Mouse (Mus musculus) small intestine, adult 2 months (tissue): Measurements from ENCODE around the gene Zfp369. TPM values are rescaled to one million over a fixed set of nuclear protein-coding genes. Genes with fewer than 3 reads are reported as not detected.
"Not testable (repeated sequence)": the region's sequence is repeated elsewhere in the genome, so short reads cannot be mapped to it uniquely, and the experiment has no call there.

ENCODE experiments used
- H3K27ac ChIP-seq: fragments of 200-500 bp; 2 replicates; pipeline ENCODE4 v1.5.1; 2012; ENCODE audit warnings: low read depth, low read length, control low read depth, inconsistent platforms; ENCODE audit not compliant: insufficient read depth
- H3K27me3 ChIP-seq: fragments of 200-500 bp; 2 replicates; pipeline ENCODE4 v1.6.1; 2012; ENCODE audit warnings: mild to moderate bottlenecking, moderate library complexity, low read length, inconsistent platforms; ENCODE audit not compliant: control insufficient read depth, insufficient read depth
- H3K36me3 ChIP-seq: fragments of 200-500 bp; 2 replicates; pipeline ENCODE4 v1.6.1; 2012; ENCODE audit warnings: mild to moderate bottlenecking, low read length, control low read depth, inconsistent platforms; ENCODE audit not compliant: control insufficient read depth, insufficient read depth
- H3K4me1 ChIP-seq: fragments of 200-500 bp; 2 replicates; pipeline ENCODE4 v1.6.1; 2012; ENCODE audit warnings: low read length, inconsistent platforms, mixed read lengths; ENCODE audit not compliant: control insufficient read depth, insufficient read depth, insufficient read length
- H3K4me3 ChIP-seq: fragments of 200-500 bp; 2 replicates; pipeline ENCODE4 v1.5.1; 2012; ENCODE audit warnings: low read depth, mild to moderate bottlenecking, control low read depth, inconsistent platforms, low read length, moderate library complexity
- CTCF ChIP-seq: fragments of 200-500 bp; IDR thresholded peaks from 2 replicates; pipeline ENCODE4 v1.5.1; 2012; ENCODE audit warnings: low read depth, mild to moderate bottlenecking, control low read depth, inconsistent platforms, low read length, moderate library complexity, mixed read lengths; ENCODE audit not compliant: insufficient replicate concordance, insufficient read length; ENCODE audit errors: extremely low read depth
- POLR2A ChIP-seq: fragments of 200-500 bp; IDR thresholded peaks from 2 replicates; pipeline ENCODE4 v1.6.1; 2012; ENCODE audit warnings: low read depth, mild to moderate bottlenecking, control low read depth, inconsistent platforms, low read length, moderate library complexity
- WGBS: fragments of 180-500 bp; shearing (Covaris S2); methylation state at CpG from one replicate; pipeline ENCODE4 v1.1.7; 2018; 5-methylcytosine and 5-hydroxymethylcytosine counted together
- polyA plus RNA-seq: library from polyadenylated mRNA; depleted of rRNA; stranded (reverse); fragments of >200 nt; gene quantifications from 2 replicates; pipeline ENCODE4 v1.2.3, GENCODE M21; 2012; rRNA removed

Gene Zfp369
- polyA plus RNA-seq, 1 experiment: 6.9 TPM

GRCm38 (mm10) chr13:65311311-65311755 lies 32.7 kb downstream of the Zfp369 start:
- no peaks in the 10 kb centered on the region for H3K27me3 ChIP-seq
- TF ChIP-seq POLR2A (no peak), CTCF (no peak)
- no peak overlapping the region for H3K4me3 ChIP-seq
- no peak overlapping the region for H3K27ac ChIP-seq
- H3K36me3 ChIP-seq: no peaks in the 10 kb centered on the region
- 31% methylated on average over 27 of the region's 27 CpGs for WGBS
- H3K4me1 ChIP-seq: 0 out of 2 replicates have a peak, but pooled peaks cover 2% of the 10 kb centered on the region

DNA sequence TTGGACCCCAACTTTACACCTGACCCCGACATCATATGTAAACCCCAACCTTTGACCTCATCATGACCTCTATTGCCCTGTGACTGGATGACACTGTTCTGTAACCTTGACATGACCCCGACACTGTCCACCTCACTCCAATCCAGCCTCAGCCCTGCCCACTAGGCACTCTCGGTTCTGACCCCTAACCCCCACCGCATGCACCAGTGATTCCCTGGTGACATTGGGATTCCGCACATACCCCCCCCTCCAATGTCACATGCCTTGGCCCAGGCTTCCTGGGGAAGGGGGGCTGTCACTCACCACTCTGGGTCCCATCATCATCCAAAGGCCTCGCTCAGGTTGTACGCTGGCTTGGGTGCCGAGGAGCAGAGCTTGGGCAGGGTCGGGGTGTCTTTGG lies 33.2 kb downstream of the Zfp369 start:
- H3K27me3 ChIP-seq: no peaks in the 10 kb centered on the region
- WGBS: 94% methylated on average over 9 of the region's 9 CpGs
- TF ChIP-seq CTCF: no peak
- TF ChIP-seq POLR2A: no peak
- H3K36me3 ChIP-seq: no peaks in the 10 kb centered on the region
- H3K4me3 ChIP-seq: no peak overlapping the region
- 0 out of 2 replicates have a peak, but pooled peaks cover 2% of the 10 kb centered on the region for H3K4me1 ChIP-seq
- no peak overlapping the region for H3K27ac ChIP-seq

GRCm38 (mm10) chr13:65348501-65348900 lies 69.9 kb downstream of the Zfp369 start:
- H3K36me3 ChIP-seq, H3K27me3 ChIP-seq, H3K27ac ChIP-seq, H3K4me3 ChIP-seq, H3K4me1 ChIP-seq: not testable (repeated sequence)
- 58% methylated on average over 5 of the region's 5 CpGs for WGBS

DNA sequence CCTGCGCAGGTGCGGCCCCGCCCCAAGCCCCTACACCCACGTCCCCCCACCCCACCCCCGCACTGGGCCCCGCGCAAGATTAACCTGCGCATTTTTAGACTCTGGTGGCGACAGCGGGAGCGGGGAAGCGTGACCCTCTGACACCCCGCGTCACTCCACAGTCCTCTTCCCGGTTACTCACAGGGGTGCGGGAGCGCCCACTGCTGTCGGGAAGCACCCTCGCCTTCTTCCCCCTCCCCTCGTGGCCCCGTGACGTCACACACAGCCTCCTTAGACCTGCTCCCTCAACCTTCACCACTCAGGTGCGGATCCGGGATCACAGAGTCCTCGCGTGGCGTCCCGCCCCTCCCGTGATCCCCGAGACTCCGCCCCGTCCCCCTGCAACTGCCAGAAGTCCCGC lies 73.2 kb downstream of the Zfp369 start:
- not testable (repeated sequence) for H3K27me3 ChIP-seq, H3K36me3 ChIP-seq, H3K27ac ChIP-seq, H3K4me3 ChIP-seq, H3K4me1 ChIP-seq
- 13% methylated on average over 33 of the region's 33 CpGs for WGBS

Other genes with a start within 250 kb of the Zfp369 start
- not detected in 2 replicates for gene Spata31d1c, start 245.8 kb upstream of the Zfp369 start, polyA plus RNA-seq
- gene Prss47, start 226.1 kb upstream of the Zfp369 start, polyA plus RNA-seq: not detected in 2 replicates
- 9.7 and 17.1 TPM in 2 replicates for gene Mfsd14b, start 165.8 kb upstream of the Zfp369 start, polyA plus RNA-seq
- not detected in 2 replicates for gene Olfr465-ps1, start 140.7 kb upstream of the Zfp369 start, polyA plus RNA-seq
- gene Olfr466, start 128.6 kb upstream of the Zfp369 start, polyA plus RNA-seq: not detected in 2 replicates
- gene Nlrp4f, start 72.8 kb upstream of the Zfp369 start, polyA plus RNA-seq: not detected in 2 replicates
- gene Gm10775, start 19.3 kb upstream of the Zfp369 start, polyA plus RNA-seq: not detected in 2 replicates
- gene Gm10139, start 233.9 kb downstream of the Zfp369 start, polyA plus RNA-seq: not detected in 2 replicates